Mouse (Mus musculus) layer of hippocampus, postnatal 10 days (tissue): ENCODE measurements around the gene 4930578G10Rik. TPM values are rescaled to one million over a fixed set of nuclear protein-coding genes. Genes with fewer than 3 reads are reported as not detected.

Experiments
- total RNA-seq, 2 experiments: library from RNA; stranded (reverse); gene quantifications; 2 replicates each; pipeline ENCODE4 v1.2.3; 2021

The 4930578G10Rik gene
- total RNA-seq, 2 experiments from 2014 or later: 1.4 to 2.5 TPM

Other genes starting within 250 kb of the 4930578G10Rik start
- gene Fam205a2, start 207.4 kb upstream of the 4930578G10Rik start, total RNA-seq: not detected
- not detected for gene Gm10591, start 123.3 kb upstream of the 4930578G10Rik start, total RNA-seq
- 10 to 100 TPM; 11.5 to 12.2 TPM for gene Gm2564, start 105.8 kb upstream of the 4930578G10Rik start, total RNA-seq
- gene Ccl27b, start 80.3 kb upstream of the 4930578G10Rik start, total RNA-seq: 1 to 10 TPM in 1 of 2 experiments, not detected in 1; 1.6 TPM
- not detected for gene Il11ra2, start 73.7 kb upstream of the 4930578G10Rik start, total RNA-seq
- gene Ccl19, start 21.0 kb downstream of the 4930578G10Rik start, total RNA-seq: under 1 TPM in 1 of 2 experiments, not detected in 1; 0.96 TPM
- gene Ccl21a, start 38.4 kb downstream of the 4930578G10Rik start, total RNA-seq: not detected
- gene Fam205a1, start 118.3 kb downstream of the 4930578G10Rik start, total RNA-seq: under 1 TPM in 1 of 2 experiments, not detected in 1; 0.22 TPM
- 1 to 10 TPM in 1 of 2 experiments, under 1 TPM in 1; 0.91 to 1.4 TPM for gene Gm12394, start 121.2 kb downstream of the 4930578G10Rik start, total RNA-seq
- gene Fam205c, start 138.7 kb downstream of the 4930578G10Rik start, total RNA-seq: under 1 TPM in 1 of 2 experiments, not detected in 1; 0.38 TPM
- 100 to 1,000 TPM; 129 to 142 TPM for gene Phf24, start 181.1 kb downstream of the 4930578G10Rik start, total RNA-seq
- gene Dnajb5, start 214.3 kb downstream of the 4930578G10Rik start, total RNA-seq: 100 to 1,000 TPM; 192 to 205 TPM
- gene 1700022I11Rik, start 234.1 kb downstream of the 4930578G10Rik start, total RNA-seq: not detected